Mouse (Mus musculus): ENCODE data around the gene Arhgef3.

DNA sequence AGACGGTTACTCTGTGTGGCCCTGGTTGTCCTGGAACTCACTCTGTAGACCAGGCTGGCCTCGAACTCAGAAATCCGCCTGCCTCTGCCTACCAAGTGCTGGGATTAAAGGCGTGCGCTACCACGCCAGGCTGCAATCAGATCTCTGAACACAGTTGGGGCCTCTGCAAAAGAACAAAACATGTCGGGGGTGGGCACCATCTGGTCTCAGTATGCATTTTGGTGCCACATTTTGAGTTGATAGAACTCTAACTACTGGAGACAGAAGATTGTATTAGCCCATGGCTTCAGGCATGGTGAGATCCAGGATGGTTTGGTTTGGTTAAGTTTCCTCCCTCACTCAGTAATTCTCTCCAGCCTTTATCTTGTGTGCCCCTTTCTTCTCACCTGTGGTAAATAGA lies 264.0 kb downstream of the Arhgef3 start:
- TF ChIP-seq CTCF (IDR thresholded peaks at IDR 0.05) (no peak), POLR2A (IDR thresholded peaks at IDR 0.05; ENCODE audit: insufficient read depth, low read depth, low read length) (no peak)

All from heart, adult 2 months (tissue).